Mouse (Mus musculus) kidney, adult 2 months (tissue): ENCODE measurements around the gene Tmem151a.

Source experiments
- CTCF ChIP-seq: fragments of 200-500 bp; conservative IDR thresholded peaks from 2 replicates; pipeline ENCODE4 v1.5.1; 2011; ENCODE audit warnings: low read depth, mild to moderate bottlenecking, control low read depth, low read length, moderate library complexity, mixed read lengths; ENCODE audit not compliant: insufficient read depth, insufficient read length
- POLR2A ChIP-seq: fragments of 200-500 bp; IDR thresholded peaks from one replicate; pipeline ENCODE4 v1.6.1; 2011; ENCODE audit warnings: low read depth, low read length, control low read depth

GRCm38 (mm10) chr19:5067867-5068569 lies 17.3 kb downstream of the Tmem151a start, which contains the start of gene Cd248:
- TF ChIP-seq POLR2A (no peak), CTCF (no peak)
